Mouse (Mus musculus) CH12.LX (cell line): Measurements from ENCODE around the gene Cds1. TPM values are rescaled to one million over a fixed set of nuclear protein-coding genes. Genes with fewer than 3 reads are reported as not detected.

Source experiments
- DNase-seq: peaks from one replicate; pipeline ENCODE4 v3.0.0-alpha.2; 2013; ENCODE audit errors: extremely low read depth
- H3K27ac ChIP-seq: 2 replicates; pipeline ENCODE4 v1.5.1; 2012; ENCODE audit warnings: low read depth, mild to moderate bottlenecking, control low read depth, moderate library complexity; ENCODE audit not compliant: insufficient read depth
- H3K27me3 ChIP-seq: replicated peaks from 2 replicates; pipeline ENCODE3; 2012; ENCODE audit warnings: inconsistent platforms
- H3K36me3 ChIP-seq, 2 experiments: replicated peaks in 1 of 2; 2 replicates each; pipeline versions ENCODE3 to v1.6.1; 2012; ENCODE audit warnings: inconsistent platforms in 1 of 2, low read length in 1 of 2, mild to moderate bottlenecking in 1 of 2, mixed read lengths in 1 of 2, moderate library complexity in 1 of 2; ENCODE audit not compliant: control insufficient read depth in 1 of 2, insufficient read depth in 1 of 2
- H3K4me1 ChIP-seq, 2 experiments: 2 replicates each; pipeline ENCODE4 v1.6.1; 2012; ENCODE audit warnings: inconsistent platforms in 1 of 2, moderate library complexity in 1 of 2; ENCODE audit not compliant: insufficient read depth in 2 of 2, control insufficient read depth in 1 of 2
- H3K4me2 ChIP-seq: 2 replicates; pipeline ENCODE4 v1.6.1; 2012; ENCODE audit warnings: low read depth, mild to moderate bottlenecking, control low read depth; ENCODE audit not compliant: poor library complexity, insufficient read depth, severe bottlenecking
- H3K4me3 ChIP-seq, 3 experiments: fragments of 150-350 bp in 1 of 3; sonication (generic) in 1 of 3; replicated peaks in 1 of 3; 2 replicates each; pipeline versions ENCODE3 to v1.5.1; 2011 to 2012; ENCODE audit warnings: low read depth in 2 of 3, low read length in 2 of 3, mild to moderate bottlenecking in 2 of 3, moderate library complexity in 2 of 3, control low read depth in 1 of 3, improper control_type of control experiment in 1 of 3, inconsistent platforms in 1 of 3, mixed read lengths in 1 of 3; ENCODE audit not compliant: poor library complexity in 1 of 3
- H3K79me2 ChIP-seq: replicated peaks from 2 replicates; pipeline ENCODE4 v1.6.1; 2012; ENCODE audit warnings: mild to moderate bottlenecking, moderate library complexity; ENCODE audit not compliant: control insufficient read depth, poor library complexity, insufficient read depth, severe bottlenecking; ENCODE audit errors: extremely low read depth
- H3K9ac ChIP-seq: 2 replicates; pipeline ENCODE4 v1.6.1; 2012; ENCODE audit warnings: low read depth, mild to moderate bottlenecking, control low read depth, moderate library complexity; ENCODE audit not compliant: insufficient read depth
- H3K9me3 ChIP-seq: replicated peaks from 2 replicates; pipeline ENCODE3; 2012; ENCODE audit warnings: low read length, inconsistent platforms, mixed read lengths
- CHD1 ChIP-seq: IDR thresholded peaks from 2 replicates; pipeline ENCODE4 v1.6.1; 2012; ENCODE audit warnings: low read depth, low read length, improper control_type of control experiment, inconsistent platforms
- GABPA ChIP-seq: IDR thresholded peaks from 2 replicates; pipeline ENCODE4 v1.6.1; 2012; ENCODE audit warnings: low read depth, low read length, improper control_type of control experiment, inconsistent platforms; ENCODE audit not compliant: insufficient replicate concordance
- HCFC1 ChIP-seq: IDR thresholded peaks from 2 replicates; pipeline ENCODE4 v1.6.1; 2012; ENCODE audit warnings: low read depth, mild to moderate bottlenecking, inconsistent platforms, low read length, improper control_type of control experiment
- JUN ChIP-seq: IDR thresholded peaks from 2 replicates; pipeline ENCODE4 v1.6.1; 2011; ENCODE audit warnings: low read depth, mild to moderate bottlenecking, low read length, improper control_type of control experiment, moderate library complexity; ENCODE audit not compliant: insufficient read depth
- JUND ChIP-seq: conservative IDR thresholded peaks from 2 replicates; pipeline ENCODE4 v1.6.1; 2011; ENCODE audit warnings: low read depth, low read length, improper control_type of control experiment
- KAT2A ChIP-seq: IDR thresholded peaks from 2 replicates; pipeline ENCODE4 v1.6.1; 2012; ENCODE audit warnings: low read length, improper control_type of control experiment, inconsistent platforms; ENCODE audit not compliant: insufficient replicate concordance
- MAZ ChIP-seq: IDR thresholded peaks from 2 replicates; pipeline ENCODE4 v1.6.1; 2012; ENCODE audit warnings: low read depth, mild to moderate bottlenecking, inconsistent platforms, low read length, improper control_type of control experiment, moderate library complexity
- MEF2A ChIP-seq: IDR thresholded peaks from 2 replicates; pipeline ENCODE4 v1.6.1; 2014; ENCODE audit warnings: low read depth, mild to moderate bottlenecking, inconsistent platforms, low read length, improper control_type of control experiment, borderline replicate concordance
- NRF1 ChIP-seq: IDR thresholded peaks from 2 replicates; pipeline ENCODE4 v1.6.1; 2014; ENCODE audit warnings: low read depth, mild to moderate bottlenecking, inconsistent platforms, low read length, improper control_type of control experiment, moderate library complexity
- POLR2A ChIP-seq: IDR thresholded peaks from 2 replicates; pipeline ENCODE4 v1.6.1; 2011; ENCODE audit warnings: low read depth, mild to moderate bottlenecking, improper control_type of control experiment, low read length
- SIN3A ChIP-seq: IDR thresholded peaks from 2 replicates; pipeline ENCODE4 v1.6.1; 2012; ENCODE audit warnings: low read length, improper control_type of control experiment, inconsistent platforms
- UBTF ChIP-seq: IDR thresholded peaks from 2 replicates; pipeline ENCODE4 v1.6.1; 2012; ENCODE audit warnings: low read depth, mild to moderate bottlenecking, inconsistent platforms, low read length, improper control_type of control experiment, moderate library complexity
- USF1 ChIP-seq: IDR thresholded peaks from 2 replicates; pipeline ENCODE4 v1.6.1; 2014; ENCODE audit warnings: low read depth, mild to moderate bottlenecking, inconsistent platforms, low read length, improper control_type of control experiment
- ZKSCAN1 ChIP-seq: IDR thresholded peaks from 2 replicates; pipeline ENCODE4 v1.6.1; 2012; ENCODE audit warnings: low read depth, inconsistent platforms, low read length, improper control_type of control experiment, borderline replicate concordance
- ZNF384 ChIP-seq: IDR thresholded peaks from 2 replicates; pipeline ENCODE4 v1.6.1; 2012; ENCODE audit warnings: low read depth, low read length, improper control_type of control experiment, inconsistent platforms
- dilution Hi-C: fragments of 300-500 bp; cut with MboI; formaldehyde crosslinking; loops from 2 replicates; pipeline ENCODE4 v1.14.3; 2020; ENCODE audit warnings: low sequenced_read_pairs; ENCODE audit not compliant: extremely low pct_unique_long_range_greater_than_20kb, extremely low pct_ligation_motif_present
- in situ Hi-C: fragments of 300-500 bp; cut with MboI; formaldehyde crosslinking; loops from 3 replicates; pipeline ENCODE4 v1.14.3; 2019; ENCODE audit warnings: low sequenced_read_pairs, low pct_ligation_motif_present, low pct_unique_long_range_greater_than_20kb, mixed read lengths
- polyA plus RNA-seq: library from polyadenylated mRNA; unstranded; fragments of >175 nt; gene quantifications from 2 replicates; pipeline ENCODE4 v1.2.1, GENCODE M21; 2012; ENCODE audit warnings: low read depth; ENCODE audit not compliant: insufficient read length
- total RNA-seq, 2 experiments: library from RNA; depleted of rRNA; stranded (reverse); fragments of 300-350 nt in 1 of 2; fragments of >200 nt in 1 of 2; gene quantifications; 2 replicates each; pipeline ENCODE4 v1.2.3; 2012 to 2014

Cds1 gene
- total and polyA plus RNA-seq, 3 experiments: not detected

- no peak for TF ChIP-seq ZKSCAN1
- no peak for TF ChIP-seq UBTF
- no peak for TF ChIP-seq JUND
- no peak for TF ChIP-seq KAT2A
- no peak for TF ChIP-seq SIN3A
- no peak for TF ChIP-seq MEF2A
- Histone ChIP-seq H3K9ac (no peak overlapping the region), H3K4me3 (no peak overlapping the region), H3K27ac (no peak overlapping the region), H3K27me3 (no peaks in the 10 kb centered on the region), H3K4me1 (no peaks in the 10 kb centered on the region), H3K36me3 (no peaks in the 10 kb centered on the region), H3K9me3 (peaks cover 57% of the 10 kb centered on the region), H3K79me2 (no peaks in the 10 kb centered on the region), H3K4me2 (no peak overlapping the region)
- in situ Hi-C loops: no loop called here
- no peak for DNase-seq
- dilution Hi-C loops: no loop called here
These were observed 22.9 kb upstream of the Cds1 start for GRCm38 (mm10) chr5:101742014-101742413.

- no peaks in the 10 kb centered on the region for H3K36me3 ChIP-seq
- H3K4me1 ChIP-seq: no peaks in the 10 kb centered on the region
- dilution Hi-C loops: no loop called here
- H3K4me2 ChIP-seq: no peak overlapping the region
- no peaks in the 10 kb centered on the region for H3K79me2 ChIP-seq
- no peaks in the 10 kb centered on the region for H3K27me3 ChIP-seq
- no peak overlapping the region; the same call in 1 of the 2 replicates for H3K27ac ChIP-seq
- in situ Hi-C loops: no loop called here
- DNase-seq: no peak
- no peak for TF ChIP-seq ZKSCAN1
- no peak for TF ChIP-seq USF1
- TF ChIP-seq CHD1: no peak
- TF ChIP-seq GABPA: no peak
- TF ChIP-seq POLR2A: no peak
- TF ChIP-seq JUN: no peak
- no peak for TF ChIP-seq MEF2A
- TF ChIP-seq, all 38 proteins: peak for 0
- no peak overlapping the region for H3K9ac ChIP-seq
- peaks cover 55% of the 10 kb centered on the region for H3K9me3 ChIP-seq
- H3K4me3 ChIP-seq: no peak overlapping the region
These were observed 22.5 kb upstream of the Cds1 start for GRCm38 (mm10) chr5:101742425-101742824.

GRCm38 (mm10) chr5:101744886-101745285 is 20.0 kb upstream of the Cds1 start:
- in situ Hi-C loops: no loop called here

More at GRCm38 (mm10) chr5:101744886-101745285, 20.0 kb upstream of the Cds1 start:
- no peak overlapping the region for H3K4me3 ChIP-seq
- no peak for TF ChIP-seq ZNF384
- TF ChIP-seq NRF1: no peak
- no peak for TF ChIP-seq MAZ
- TF ChIP-seq HCFC1: no peak
- TF ChIP-seq, all 38 proteins: peak for 0
- Histone ChIP-seq H3K9me3 (peaks cover 46% of the 10 kb centered on the region), H3K4me1 (no peaks in the 10 kb centered on the region), H3K4me2 (no peak overlapping the region), H3K27ac (no peak overlapping the region), H3K9ac (no peak overlapping the region), H3K36me3 (no peaks in the 10 kb centered on the region), H3K27me3 (no peaks in the 10 kb centered on the region), H3K79me2 (no peaks in the 10 kb centered on the region)
- dilution Hi-C loops: no loop called here
- DNase-seq: no peak
